Mouse (Mus musculus) E14TG2a.4 (cell line): ENCODE results near the gene Samd10.

Experiments used
- CTCF ChIP-seq: conservative IDR thresholded peaks from 2 replicates; pipeline ENCODE4 v1.5.1; 2014; ENCODE audit warnings: low read length
- NANOG ChIP-seq: IDR thresholded peaks from 2 replicates; pipeline ENCODE4 v1.6.1; 2014; ENCODE audit warnings: borderline replicate concordance, low read length, mixed read lengths

DNA sequence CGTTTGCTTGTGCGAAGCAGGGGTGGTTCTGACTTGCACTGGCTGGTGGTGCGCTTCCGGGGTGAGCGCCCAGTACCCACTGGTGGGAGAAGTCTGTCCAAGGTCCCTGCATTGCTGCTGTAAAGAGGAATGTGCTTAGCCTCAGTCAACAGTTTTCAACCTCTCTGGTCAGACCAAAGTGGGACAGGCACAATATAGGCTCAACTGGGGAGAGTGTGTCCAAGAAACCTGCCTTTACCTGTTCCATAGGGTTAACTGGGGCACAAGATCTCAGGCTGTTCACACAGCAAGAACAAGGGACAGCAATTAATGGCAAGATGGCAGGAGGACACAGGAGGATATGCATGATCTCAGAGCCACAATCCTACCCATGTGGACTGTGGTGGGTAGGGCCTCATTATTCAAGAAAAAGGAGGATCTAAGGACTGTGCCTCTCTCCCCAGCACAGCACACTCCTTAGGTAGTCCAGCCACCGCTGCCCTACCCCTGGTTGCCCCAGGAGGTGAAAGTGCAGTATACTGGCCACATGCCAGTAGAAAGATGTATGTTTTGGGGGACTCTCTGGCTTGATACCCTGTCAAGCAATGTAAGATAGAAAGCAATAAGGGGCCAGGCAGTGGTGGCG, 24.0 kb downstream of the Samd10 start:
- TF ChIP-seq CTCF (no peak), NANOG (no peak)
